Mouse (Mus musculus): ENCODE data around the gene Otud7a. TPM values are rescaled to one million over a fixed set of nuclear protein-coding genes. Genes with fewer than 3 reads are reported as not detected.

Gene Otud7a
- polyA plus RNA-seq, 1 experiment from 2014 or later = 0.24 TPM

DNA sequence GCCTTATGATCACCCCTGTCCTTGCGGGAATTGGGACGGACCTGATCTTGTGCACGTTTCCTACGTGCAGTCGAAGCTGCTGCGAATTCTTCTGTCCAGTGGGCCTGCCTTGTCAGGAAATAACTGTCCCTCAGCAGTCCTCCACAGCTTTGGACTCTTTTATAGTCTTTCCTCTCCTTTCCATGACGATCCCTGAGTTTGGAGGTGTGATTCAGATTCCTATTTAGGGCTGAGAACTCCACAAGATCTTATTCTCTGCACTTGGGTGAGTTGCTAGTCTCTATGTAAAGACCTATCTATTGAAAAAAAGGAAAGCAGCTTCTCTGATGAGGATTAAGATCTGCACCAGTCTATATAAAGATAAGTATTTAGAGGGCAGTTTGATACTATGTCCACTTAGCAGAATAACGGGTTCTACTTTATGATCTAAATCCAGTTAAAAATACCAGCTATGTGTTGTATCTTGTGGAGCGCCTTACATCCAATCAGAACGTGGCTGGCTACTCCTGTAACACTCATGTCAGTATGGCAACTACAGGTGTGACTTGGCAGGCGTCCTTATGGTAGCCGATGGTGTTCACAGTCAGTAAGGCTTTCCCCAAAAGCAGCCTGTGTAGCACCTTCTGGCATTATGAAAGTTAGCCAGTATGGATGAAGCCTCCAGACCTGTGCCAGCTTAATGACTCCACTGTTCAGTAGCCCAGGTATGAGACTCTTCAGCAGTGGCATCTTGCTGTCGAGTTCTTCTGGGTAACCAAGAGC lies 274.8 kb downstream of the Otud7a start:
- H3K27ac ChIP-seq (replicated peaks) = no peak overlapping the region
- H3K27me3 ChIP-seq (replicated peaks) = no peaks in the 10 kb centered on the region
- no peaks in the 10 kb centered on the region for H3K4me1 ChIP-seq
- 76% methylated on average over 13 of the region's 13 CpGs for WGBS
- no peaks in the 10 kb centered on the region for H3K36me3 ChIP-seq
- H3K4me2 ChIP-seq = no peak overlapping the region
- no peak overlapping the region for H3K4me3 ChIP-seq
- no peak overlapping the region for H3K9ac ChIP-seq
- ATAC-seq (ENCODE audit: extremely low read depth, insufficient number of reproducible peaks, low FRiP score, low TSS enrichment) = no peak
- no peaks in the 10 kb centered on the region for H3K9me3 ChIP-seq

DNA sequence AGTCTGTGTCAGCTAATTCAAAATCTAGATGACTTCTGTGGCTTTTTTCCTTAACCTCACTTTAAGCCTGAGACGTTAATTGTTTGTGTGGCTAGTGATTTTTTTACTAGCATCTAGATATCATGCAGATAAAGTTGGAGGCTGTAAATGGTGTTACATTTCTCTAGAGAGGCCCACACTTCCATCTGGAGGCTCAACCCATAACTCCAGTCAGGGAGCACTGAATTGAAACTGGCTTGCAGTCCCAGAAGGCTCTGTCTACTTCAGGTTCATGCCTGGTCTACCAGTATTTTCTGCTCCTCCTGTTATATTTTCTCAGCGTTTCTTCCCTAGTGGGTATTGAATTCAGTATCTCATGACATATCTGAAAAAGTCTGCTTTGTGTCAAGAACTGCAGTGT lies 276.1 kb downstream of the Otud7a start:
- Histone ChIP-seq H3K9ac (no peak overlapping the region), H3K9me3 (no peaks in the 10 kb centered on the region), H3K4me1 (no peaks in the 10 kb centered on the region), H3K27ac (replicated peaks) (no peak overlapping the region), H3K4me2 (no peak overlapping the region), H3K36me3 (no peaks in the 10 kb centered on the region), H3K4me3 (no peak overlapping the region), H3K27me3 (replicated peaks) (no peaks in the 10 kb centered on the region)
- WGBS = 23% methylated on average over 2 of the region's 2 CpGs
- no peak for ATAC-seq (ENCODE audit: extremely low read depth, insufficient number of reproducible peaks, low FRiP score, low TSS enrichment)

DNA sequence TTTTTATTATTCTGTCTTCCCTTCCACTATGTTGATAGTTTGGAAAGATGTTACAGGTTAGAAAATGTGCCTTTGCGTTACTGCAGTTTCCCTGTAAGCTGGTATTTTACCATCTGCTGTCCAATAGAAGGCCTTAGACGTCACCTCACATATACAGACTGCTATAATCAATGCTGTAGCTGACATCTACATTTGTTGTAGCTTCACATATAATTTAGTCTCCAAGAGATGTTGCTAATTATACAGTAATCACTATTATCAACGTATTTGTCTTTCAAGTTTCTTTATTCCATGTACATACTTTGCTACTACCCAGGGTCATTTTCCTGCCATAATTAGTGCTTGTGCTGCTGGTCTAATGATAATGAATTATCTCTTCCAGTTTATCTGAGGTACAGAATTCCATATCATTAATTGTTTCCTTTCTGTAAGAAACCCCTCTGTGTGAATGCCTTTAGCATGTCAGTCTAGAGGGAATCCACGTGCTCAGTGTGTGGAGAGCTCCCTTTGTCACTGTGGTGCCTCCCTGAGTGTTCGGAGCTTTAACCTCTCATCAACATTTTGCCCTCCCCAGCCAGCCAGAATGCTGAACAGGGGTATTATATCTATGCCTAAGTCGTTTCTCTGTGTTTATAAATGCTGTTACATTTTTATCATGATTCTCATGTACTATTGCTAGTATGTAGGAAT lies 280.6 kb downstream of the Otud7a start:
- no peaks in the 10 kb centered on the region for H3K27me3 ChIP-seq (replicated peaks)
- no peaks in the 10 kb centered on the region for H3K9me3 ChIP-seq
- no peaks in the 10 kb centered on the region for H3K4me1 ChIP-seq
- no peak for ATAC-seq (ENCODE audit: extremely low read depth, insufficient number of reproducible peaks, low FRiP score, low TSS enrichment)
- H3K36me3 ChIP-seq = no peaks in the 10 kb centered on the region
- WGBS = 54% methylated on average over 6 of the region's 6 CpGs
- no peak overlapping the region for H3K4me2 ChIP-seq
- H3K4me3 ChIP-seq = no peak overlapping the region
- no peak overlapping the region for H3K27ac ChIP-seq (replicated peaks)
- no peak overlapping the region for H3K9ac ChIP-seq

DNA sequence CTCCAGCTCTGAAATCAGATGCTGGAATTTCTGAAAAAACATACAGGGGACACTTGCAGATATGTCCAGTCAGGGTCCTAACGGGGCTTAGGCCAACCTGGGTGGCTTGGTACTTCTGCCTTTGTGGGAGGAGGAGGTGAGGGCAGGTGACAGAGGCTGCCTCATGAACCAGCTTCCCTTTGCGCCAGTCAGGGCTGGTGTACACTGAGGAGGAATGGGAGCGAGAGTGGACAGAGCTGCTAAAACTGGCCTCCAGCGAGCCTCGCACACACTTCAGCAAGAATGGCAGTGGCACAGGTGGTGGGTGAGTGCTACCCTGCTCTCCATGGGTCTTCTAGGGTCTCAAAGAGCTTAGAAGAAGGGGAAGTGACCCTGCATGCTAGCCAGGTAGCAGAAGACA lies 285.1 kb downstream of the Otud7a start:
- Histone ChIP-seq H3K27me3 (replicated peaks) (no peaks in the 10 kb centered on the region), H3K27ac (replicated peaks) (no peak overlapping the region), H3K4me2 (no peak overlapping the region), H3K4me3 (no peak overlapping the region), H3K9ac (no peak overlapping the region), H3K4me1 (no peaks in the 10 kb centered on the region), H3K9me3 (no peaks in the 10 kb centered on the region), H3K36me3 (no peaks in the 10 kb centered on the region)
- WGBS = 80% methylated on average over 5 of the region's 5 CpGs
- no peak for ATAC-seq (ENCODE audit: extremely low read depth, insufficient number of reproducible peaks, low FRiP score, low TSS enrichment)

DNA sequence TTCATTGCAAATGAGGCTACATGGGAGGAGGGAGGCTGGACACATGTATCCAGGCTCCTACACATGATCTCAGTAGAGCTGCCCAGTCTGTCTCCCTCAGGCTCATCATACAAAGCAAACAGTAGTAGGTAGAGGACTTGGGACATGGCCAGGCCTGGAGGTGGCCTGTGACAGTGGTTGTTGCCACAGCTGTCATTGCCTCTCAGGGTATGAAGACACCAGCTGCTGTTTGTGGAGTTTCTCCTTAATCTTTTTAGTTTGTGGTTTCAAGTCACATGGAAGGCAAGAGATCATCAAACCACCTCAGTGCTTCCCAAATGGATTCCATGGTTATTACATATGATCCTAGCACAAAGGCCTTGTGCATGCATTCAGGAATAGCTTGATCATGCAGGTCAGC lies 285.5 kb downstream of the Otud7a start:
- Histone ChIP-seq H3K4me2 (no peak overlapping the region), H3K27me3 (replicated peaks) (no peaks in the 10 kb centered on the region), H3K4me3 (no peak overlapping the region), H3K9me3 (no peaks in the 10 kb centered on the region), H3K27ac (replicated peaks) (no peak overlapping the region), H3K36me3 (no peaks in the 10 kb centered on the region), H3K4me1 (no peaks in the 10 kb centered on the region), H3K9ac (no peak overlapping the region)
- no peak for ATAC-seq (ENCODE audit: extremely low read depth, insufficient number of reproducible peaks, low FRiP score, low TSS enrichment)

DNA sequence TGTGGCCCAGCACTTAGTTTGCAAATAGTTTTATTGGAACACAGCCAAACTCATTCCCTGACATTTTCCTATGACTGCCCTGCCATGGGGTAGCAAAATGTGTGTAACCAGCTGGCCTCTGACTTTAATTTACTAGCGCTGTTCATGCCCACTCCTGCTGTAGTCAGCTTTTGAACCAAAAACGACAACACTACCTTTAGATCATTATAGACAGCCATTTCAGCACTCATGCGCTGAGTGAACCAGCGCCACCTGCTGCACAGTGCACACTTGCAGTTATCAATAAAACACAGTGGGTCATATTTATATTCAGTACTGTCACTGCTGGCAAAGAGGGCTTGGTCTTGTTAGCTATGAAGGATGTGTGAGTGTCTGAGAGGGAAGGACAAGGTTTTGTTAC lies 293.2 kb downstream of the Otud7a start:
- Histone ChIP-seq H3K4me3 (no peak overlapping the region), H3K9ac (no peak overlapping the region), H3K4me2 (no peak overlapping the region), H3K27ac (replicated peaks) (no peak overlapping the region), H3K4me1 (peaks cover 7% of the 10 kb centered on the region; the same call in 1 of the 2 replicates), H3K9me3 (no peaks in the 10 kb centered on the region), H3K27me3 (replicated peaks) (peaks cover 11% of the 10 kb centered on the region; the same call in 1 of the 2 replicates), H3K36me3 (no peaks in the 10 kb centered on the region)
- ATAC-seq (ENCODE audit: extremely low read depth, insufficient number of reproducible peaks, low FRiP score, low TSS enrichment) = no peak
- WGBS = 60% methylated on average over 4 of the region's 4 CpGs

DNA sequence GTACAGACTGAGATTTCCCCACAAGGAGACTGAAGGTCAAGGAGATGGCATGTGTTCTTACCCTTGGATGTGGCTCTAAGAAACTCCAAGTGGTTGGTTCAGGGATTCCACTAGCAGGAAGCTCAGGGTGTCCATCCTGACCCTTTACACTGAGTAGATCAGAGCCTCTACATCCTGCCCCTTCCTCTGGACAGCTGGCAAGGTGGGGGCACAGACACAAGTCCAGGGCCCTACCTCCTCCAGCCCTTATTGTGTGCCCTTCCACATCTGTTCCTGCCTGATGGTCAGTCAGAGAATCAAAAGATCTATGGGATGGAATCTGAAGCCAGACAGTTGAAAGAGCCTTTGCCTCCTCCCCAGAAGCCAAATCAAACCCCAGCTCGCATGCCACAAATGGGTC lies 293.6 kb downstream of the Otud7a start:
- H3K27ac ChIP-seq (replicated peaks) = no peak overlapping the region
- H3K9ac ChIP-seq = no peak overlapping the region
- H3K4me3 ChIP-seq = no peak overlapping the region
- no peaks in the 10 kb centered on the region for H3K36me3 ChIP-seq
- H3K27me3 ChIP-seq (replicated peaks) = peaks cover 11% of the 10 kb centered on the region; the same call in 1 of the 2 replicates
- H3K9me3 ChIP-seq = no peaks in the 10 kb centered on the region
- H3K4me2 ChIP-seq = no peak overlapping the region
- 54% methylated on average over 1 of the region's 1 CpGs for WGBS
- peaks cover 7% of the 10 kb centered on the region; the same call in 1 of the 2 replicates for H3K4me1 ChIP-seq
- ATAC-seq (ENCODE audit: extremely low read depth, insufficient number of reproducible peaks, low FRiP score, low TSS enrichment) = no peak

DNA sequence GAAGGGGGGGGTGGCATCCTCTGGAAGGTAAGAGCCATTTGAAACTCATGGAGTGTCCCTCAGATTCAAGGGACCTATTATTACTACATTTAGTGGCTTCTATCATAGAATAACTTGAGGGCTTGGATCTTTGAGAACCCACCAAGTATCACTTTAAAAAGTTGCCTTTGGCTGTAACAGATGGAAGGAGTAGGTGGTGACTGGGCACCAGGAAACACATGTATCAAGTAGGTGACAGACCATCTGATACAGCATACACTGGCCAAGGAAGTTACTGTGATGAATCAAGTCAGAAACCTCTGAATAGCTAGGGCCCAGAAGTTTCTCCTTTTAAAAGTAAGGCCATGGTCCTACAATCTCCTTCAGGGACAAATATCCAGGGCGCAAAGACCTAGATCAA lies 298.6 kb downstream of the Otud7a start:
- Histone ChIP-seq H3K4me2 (no peak overlapping the region), H3K4me1 (no peaks in the 10 kb centered on the region), H3K36me3 (no peaks in the 10 kb centered on the region), H3K27me3 (replicated peaks) (peaks cover 9% of the 10 kb centered on the region; the same call in 1 of the 2 replicates), H3K9me3 (0 out of 2 replicates have a peak, but pooled peaks cover 5% of the 10 kb centered on the region), H3K27ac (replicated peaks) (no peak overlapping the region), H3K4me3 (no peak overlapping the region), H3K9ac (no peak overlapping the region)
- 86% methylated on average over 1 of the region's 1 CpGs for WGBS
- ATAC-seq (ENCODE audit: extremely low read depth, insufficient number of reproducible peaks, low FRiP score, low TSS enrichment) = no peak

DNA sequence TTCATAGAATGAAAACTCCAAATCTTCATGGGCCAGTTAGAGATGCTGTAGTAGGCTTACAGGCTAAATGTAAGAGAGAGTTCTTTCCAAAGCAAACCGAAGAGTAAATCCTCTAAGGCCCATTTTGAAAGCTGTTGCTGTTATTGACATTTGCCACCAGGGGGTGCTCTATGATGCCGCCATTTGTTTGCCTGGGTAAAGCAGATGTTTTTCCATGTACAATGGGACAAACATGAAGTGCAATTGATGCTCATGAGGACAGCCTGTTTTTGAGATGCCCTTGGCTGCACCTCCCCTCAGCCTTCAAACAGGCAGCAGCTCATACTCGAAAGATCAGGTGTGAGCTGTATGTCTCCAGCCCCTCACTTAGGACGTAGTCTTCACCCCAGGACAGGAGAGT lies 307.5 kb downstream of the Otud7a start:
- no peak overlapping the region for H3K4me3 ChIP-seq
- peaks cover 72% of the 10 kb centered on the region for H3K27me3 ChIP-seq (replicated peaks)
- H3K9ac ChIP-seq = no peak overlapping the region
- H3K9me3 ChIP-seq = no peaks in the 10 kb centered on the region
- H3K27ac ChIP-seq (replicated peaks) = no peak overlapping the region
- peaks cover 8% of the 10 kb centered on the region for H3K4me1 ChIP-seq
- no peaks in the 10 kb centered on the region for H3K36me3 ChIP-seq
- 35% methylated on average over 4 of the region's 4 CpGs for WGBS
- no peak for ATAC-seq (ENCODE audit: extremely low read depth, insufficient number of reproducible peaks, low FRiP score, low TSS enrichment)
- no peak overlapping the region for H3K4me2 ChIP-seq

DNA sequence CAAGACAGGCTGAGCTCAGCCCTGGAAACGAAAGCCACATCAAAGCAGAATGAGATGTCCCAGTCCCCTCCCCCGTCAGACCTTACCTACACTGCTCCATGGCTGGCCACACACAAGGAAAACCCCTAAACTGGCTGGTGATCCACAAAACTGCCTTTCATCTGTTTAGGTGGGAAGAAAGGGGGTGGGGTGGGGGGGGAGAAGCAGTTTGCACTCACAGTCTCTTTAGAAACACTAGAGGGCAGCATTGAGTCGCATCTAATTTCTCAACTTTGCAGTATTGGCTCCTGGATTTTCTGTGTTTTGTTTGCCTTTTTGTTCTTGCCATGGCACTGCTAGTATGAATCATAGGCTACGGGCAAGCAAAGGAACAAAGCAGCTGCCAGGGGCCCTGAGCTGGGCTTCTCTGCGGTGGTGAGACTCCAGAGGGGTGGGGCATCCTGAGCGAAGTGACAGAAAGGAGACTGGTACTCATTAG lies 308.8 kb downstream of the Otud7a start:
- 16% methylated on average over 6 of the region's 6 CpGs for WGBS
- ATAC-seq (ENCODE audit: extremely low read depth, insufficient number of reproducible peaks, low FRiP score, low TSS enrichment) = no peak
- Histone ChIP-seq H3K27ac (replicated peaks) (no peak overlapping the region), H3K27me3 (replicated peaks) (peaks cover 75% of the 10 kb centered on the region), H3K4me1 (peaks cover 17% of the 10 kb centered on the region), H3K9me3 (no peaks in the 10 kb centered on the region), H3K4me3 (no peak overlapping the region), H3K9ac (no peak overlapping the region), H3K36me3 (no peaks in the 10 kb centered on the region), H3K4me2 (no peak overlapping the region)

DNA sequence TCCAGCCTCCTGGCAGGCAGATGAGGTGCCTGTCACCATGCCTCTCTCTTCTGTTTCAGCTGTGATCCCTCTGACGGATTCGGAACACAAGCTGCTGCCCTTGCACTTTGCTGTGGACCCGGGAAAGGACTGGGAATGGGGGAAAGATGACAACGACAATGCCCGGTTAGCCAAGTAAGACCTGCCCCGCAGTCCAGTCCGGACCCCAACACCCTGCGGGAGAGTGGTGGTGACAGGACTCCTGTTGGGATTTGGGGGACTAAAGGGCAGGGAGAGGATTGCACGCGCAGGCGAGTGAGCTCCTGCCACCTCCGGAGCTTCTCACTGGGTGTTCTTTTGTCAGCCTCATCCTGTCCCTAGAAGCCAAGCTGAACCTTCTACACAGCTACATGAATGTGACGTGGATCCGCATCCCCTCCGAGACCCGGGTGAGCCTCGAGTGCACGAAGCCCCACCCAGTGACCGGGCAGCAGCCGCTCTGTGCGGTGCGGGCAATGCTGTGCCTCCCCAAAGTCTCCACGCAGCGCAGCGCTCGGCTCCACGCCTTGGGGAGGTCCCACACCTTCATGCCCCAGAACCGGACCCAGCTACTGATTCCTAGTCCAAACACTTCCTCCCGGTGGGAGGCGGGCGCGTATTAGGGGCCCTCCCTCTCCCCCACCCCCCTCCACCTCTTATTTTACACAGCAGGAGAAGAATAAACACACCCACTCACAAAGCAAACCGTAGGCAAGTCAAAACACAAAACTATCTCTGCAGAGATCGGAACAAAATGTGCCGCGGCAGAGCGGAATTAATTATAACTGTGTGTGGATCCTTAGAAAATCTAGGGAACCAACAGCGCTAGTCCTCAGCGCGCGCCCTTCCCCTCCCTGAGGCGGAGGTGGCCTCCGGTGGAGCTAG lies 310.3 kb downstream of the Otud7a start:
- peaks cover 90% of the 10 kb centered on the region for H3K27me3 ChIP-seq (replicated peaks)
- no peak overlapping the region for H3K27ac ChIP-seq (replicated peaks)
- 2% methylated on average over 43 of the region's 43 CpGs for WGBS
- H3K4me3 ChIP-seq = peak overlapping the region; percentile 50
- H3K9me3 ChIP-seq = no peaks in the 10 kb centered on the region
- H3K4me2 ChIP-seq = peak overlapping the region; percentile 83
- no peaks in the 10 kb centered on the region for H3K36me3 ChIP-seq
- H3K9ac ChIP-seq = peak overlapping the region; percentile 69
- peaks cover 25% of the 10 kb centered on the region for H3K4me1 ChIP-seq
- no peak for ATAC-seq (ENCODE audit: extremely low read depth, insufficient number of reproducible peaks, low FRiP score, low TSS enrichment)
